Mouse (Mus musculus) C3H10T1/2 (cell line): ENCODE results near the gene Btbd3. TPM values are rescaled to one million over a fixed set of nuclear protein-coding genes. Genes with fewer than 3 reads are reported as not detected.

Experiments used
- polyA plus RNA-seq, 2 experiments: library from polyadenylated mRNA; unstranded; fragments of >200 nt; fragmentation: generic; extraction: Trizol; gene quantifications; one replicate each; pipeline ENCODE4 v1.2.1; 2012; ENCODE audit warnings: missing spikeins in 2 of 2

Gene Btbd3
- 1 to 10 TPM in 1 of 2 experiments, under 1 TPM in 1; 0.22 to 2.9 TPM for polyA plus RNA-seq

DNA sequence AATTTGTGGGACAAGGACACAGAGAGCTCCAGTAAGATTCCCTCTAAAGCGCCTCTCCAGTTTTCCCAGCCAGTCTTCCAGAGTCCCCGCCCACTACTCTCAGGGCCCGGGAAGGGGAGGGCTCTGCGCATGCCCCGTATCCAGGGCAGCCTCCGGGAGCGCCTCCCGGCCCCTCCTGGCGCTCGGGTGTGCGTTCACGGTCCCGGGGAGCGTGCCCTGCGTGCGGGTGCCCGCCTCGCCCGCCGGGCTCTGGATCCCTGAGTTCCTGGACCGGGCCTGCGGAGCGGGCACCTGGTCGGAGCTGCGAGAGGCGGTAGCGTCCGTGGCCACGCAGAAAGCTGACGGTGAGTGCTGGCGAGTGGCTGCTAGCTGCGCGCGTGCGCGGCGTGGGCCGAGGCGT lies at the start of gene Btbd3:
Gene Btbd3 (plus strand): TSS at position 155 of the 400 bp plus-strand sequence.

